Mouse (Mus musculus) hematopoietic stem cell, adult 5-6 weeks (primary cell): ENCODE results near the gene 4930568D16Rik. TPM values are rescaled to one million over a fixed set of nuclear protein-coding genes. Genes with fewer than 3 reads are reported as not detected.

ENCODE experiments used
- ATAC-seq, 2 experiments: fragments of 125-278 bp in 1 of 2; replicated peaks in 1 of 2; 2 replicates each; pipeline ENCODE4 v1.8.0; 2016 to 2017; ENCODE audit warnings: inconsistent platforms in 2 of 2, mild to moderate bottlenecking in 2 of 2, moderate number of reproducible peaks in 2 of 2, low read depth in 1 of 2, moderate TSS enrichment in 1 of 2; ENCODE audit not compliant: low FRiP score in 2 of 2, poor library complexity in 2 of 2, severe bottlenecking in 2 of 2, insufficient read depth in 1 of 2, low TSS enrichment in 1 of 2
- total RNA-seq: library from RNA; stranded (forward); fragments of 172-1452, 232-1000 nt; gene quantifications from 2 replicates; pipeline ENCODE4 v1.2.3, GENCODE M21; 2017

The 4930568D16Rik gene
- total RNA-seq, 1 experiment from 2014 or later = not detected

DNA sequence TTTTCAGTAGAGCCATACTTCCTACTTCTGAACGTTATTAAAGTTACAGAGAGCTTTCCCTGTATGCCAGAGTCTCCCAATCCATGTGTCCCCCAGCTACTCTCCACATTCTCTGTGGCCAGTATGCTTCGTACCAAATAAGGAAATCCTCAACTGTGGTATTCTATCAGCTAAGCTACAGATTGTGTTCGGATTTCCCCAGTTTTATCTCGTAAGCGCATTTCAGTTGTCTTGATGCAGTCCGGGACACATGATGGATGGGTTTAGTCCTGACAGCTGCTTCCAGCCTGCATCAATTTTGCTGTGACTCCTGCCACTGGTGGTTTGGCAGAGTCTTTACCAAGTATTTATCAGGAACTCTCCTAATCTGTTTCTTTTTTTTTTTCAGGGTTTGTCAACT lies 10.1 kb upstream of the 4930568D16Rik start:
- ATAC-seq = peak; percentile 42 to 51

DNA sequence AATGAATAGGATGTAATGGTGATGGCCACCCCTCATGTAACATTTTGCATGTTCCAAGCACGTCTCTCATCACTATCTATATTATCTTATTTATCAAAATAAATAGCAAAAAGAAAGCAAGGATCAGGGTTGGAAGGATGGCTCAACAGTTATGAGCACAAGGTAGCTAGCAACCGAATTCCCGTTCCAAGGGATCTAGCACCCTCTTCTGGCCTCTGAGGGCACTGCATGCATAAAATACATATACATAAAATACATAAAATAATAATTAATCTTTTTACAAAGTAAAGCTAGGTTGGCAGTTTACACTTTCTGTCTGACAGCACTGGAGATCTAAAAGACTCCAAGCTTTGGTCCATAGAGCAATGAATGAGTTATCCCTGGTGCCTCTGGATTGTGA lies 5.5 kb upstream of the 4930568D16Rik start:
- no peak for ATAC-seq

DNA sequence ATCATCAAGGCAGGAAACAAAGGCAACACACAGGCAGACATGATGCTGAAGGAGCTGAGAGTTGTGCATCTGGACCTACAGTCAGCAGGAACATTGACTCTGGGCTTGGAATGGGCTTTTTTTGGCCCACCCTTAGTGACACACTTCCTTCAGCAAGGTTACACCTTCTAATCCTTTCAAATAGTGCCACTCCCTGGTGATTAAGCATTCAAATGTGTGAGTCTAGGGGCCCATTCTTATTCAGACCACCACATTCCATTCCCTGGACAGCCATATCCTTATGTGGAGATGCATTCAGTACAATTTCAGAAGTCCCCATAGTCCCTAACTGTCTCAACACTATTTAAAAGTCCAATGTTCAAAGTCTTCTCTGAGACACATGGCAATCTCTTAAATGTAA lies 3.2 kb upstream of the 4930568D16Rik start:
- ATAC-seq = no peak

DNA sequence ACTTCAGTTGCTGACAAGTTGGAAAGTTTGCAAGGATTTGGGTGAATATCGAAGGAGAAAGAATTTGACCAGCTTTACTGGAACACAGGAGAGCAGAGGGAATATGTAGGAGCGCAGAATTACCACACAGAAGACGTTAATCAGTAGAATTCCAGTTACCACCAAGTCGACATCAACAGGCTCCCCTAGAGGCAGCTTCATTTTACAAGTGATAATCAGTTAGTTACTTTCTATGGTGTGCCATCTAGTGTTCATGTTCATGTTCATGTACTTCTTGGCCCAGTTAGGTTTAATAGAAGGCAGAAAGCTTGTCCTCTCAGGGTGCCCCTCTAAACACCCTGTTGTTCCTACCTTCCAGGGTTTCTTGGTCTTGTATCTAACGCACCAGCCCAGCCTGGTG lies 18.3 kb downstream of the 4930568D16Rik start:
- ATAC-seq = peak; percentile 80 to 91

DNA sequence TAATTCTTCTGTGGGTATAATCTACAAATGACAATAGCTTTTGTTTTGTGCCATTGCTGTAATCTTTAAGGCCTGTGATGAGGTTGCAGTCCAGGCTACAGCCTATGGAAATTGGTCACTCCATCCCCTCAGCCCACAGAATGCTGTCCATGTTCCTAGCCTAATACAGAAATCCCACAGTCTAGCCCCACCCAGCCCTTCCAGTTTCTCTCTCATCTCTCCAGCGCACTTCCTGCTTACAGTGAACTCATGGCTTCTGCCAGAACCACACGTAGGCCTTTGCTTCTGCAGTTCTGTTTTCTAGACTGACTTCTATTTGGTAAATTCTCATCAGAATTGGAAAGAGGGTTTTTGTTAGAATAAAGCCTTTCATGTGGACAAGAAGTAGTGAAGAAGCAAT lies 21.5 kb downstream of the 4930568D16Rik start:
- peak; percentile 47 to 49; a peak in 2 of 4 replicates for ATAC-seq

DNA sequence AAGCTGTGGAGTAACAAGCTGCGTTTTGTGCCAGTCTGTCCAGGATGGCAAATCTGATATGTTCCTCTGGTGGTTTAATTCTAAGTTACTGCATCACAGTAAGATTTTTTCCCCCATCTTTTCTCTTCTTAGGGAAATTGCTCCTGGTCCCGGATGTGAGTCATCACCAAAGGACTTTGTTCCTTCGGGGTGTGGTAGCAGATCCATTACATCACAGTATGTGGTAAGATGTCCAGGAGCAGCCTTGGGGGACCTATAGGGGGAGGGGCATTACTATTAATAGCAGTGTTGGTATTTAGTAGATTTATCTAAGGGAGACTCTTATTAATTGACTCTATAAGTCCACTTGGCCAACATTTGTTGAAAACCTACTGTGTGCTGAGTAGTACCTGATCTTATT lies 24.9 kb downstream of the 4930568D16Rik start:
- ATAC-seq = no peak

DNA sequence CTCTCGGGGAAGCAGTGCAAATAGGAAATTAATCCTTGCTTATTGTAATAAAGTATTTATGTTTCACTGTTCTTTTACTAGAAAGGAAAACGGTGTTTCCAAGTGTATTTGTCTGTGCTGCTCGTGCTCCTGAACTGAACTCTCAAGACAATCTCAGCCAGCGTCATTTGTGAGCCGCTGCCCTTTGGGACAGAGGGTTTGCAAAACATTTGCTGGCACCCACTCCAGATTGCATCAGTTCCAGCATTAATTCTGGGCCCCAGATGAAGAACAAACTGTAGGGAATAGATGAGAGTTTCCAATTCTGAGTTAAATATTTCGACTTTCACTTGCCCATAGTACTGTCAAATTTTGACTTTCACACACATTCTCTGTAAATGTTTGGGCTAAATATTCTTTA lies 28.8 kb downstream of the 4930568D16Rik start:
- no peak for ATAC-seq

DNA sequence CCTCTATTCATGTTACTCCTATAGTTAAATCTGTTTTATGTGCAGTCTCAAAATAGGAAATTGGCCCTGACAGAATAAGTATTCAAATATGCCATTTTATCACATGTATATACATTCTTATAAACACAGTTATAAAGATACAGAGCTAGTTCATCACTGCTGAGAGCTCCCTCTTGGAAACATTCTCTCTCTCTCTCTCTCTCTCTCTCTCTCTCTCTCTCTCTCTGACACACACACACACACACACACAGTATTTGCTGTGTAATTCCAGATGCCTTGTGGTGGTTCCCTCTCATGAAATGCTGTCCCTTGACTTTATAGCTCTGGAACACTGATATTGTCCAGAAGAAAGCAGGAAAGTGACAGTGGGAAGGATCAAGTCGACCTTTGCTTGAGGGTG lies 29.5 kb downstream of the 4930568D16Rik start:
- ATAC-seq = no peak

DNA sequence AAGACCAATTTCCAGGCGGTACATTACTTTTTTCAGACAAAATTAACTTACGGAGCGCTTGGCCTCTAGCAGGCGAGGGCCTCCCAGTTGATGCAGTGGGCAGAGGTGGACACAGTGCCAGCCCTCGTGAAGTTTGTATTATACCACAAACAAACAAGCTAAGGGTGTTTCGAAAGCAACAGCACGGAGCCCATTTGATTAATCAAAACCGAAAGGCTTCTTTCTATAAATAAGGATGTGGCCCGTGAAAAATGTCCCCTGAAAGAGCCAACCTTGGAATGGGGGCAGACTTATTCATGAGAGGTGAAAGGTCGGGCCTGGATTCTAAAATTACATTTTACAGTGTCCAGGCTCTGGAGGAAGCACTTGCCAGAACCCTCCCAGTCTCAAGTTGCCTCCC lies 30.1 kb downstream of the 4930568D16Rik start:
- no peak for ATAC-seq

DNA sequence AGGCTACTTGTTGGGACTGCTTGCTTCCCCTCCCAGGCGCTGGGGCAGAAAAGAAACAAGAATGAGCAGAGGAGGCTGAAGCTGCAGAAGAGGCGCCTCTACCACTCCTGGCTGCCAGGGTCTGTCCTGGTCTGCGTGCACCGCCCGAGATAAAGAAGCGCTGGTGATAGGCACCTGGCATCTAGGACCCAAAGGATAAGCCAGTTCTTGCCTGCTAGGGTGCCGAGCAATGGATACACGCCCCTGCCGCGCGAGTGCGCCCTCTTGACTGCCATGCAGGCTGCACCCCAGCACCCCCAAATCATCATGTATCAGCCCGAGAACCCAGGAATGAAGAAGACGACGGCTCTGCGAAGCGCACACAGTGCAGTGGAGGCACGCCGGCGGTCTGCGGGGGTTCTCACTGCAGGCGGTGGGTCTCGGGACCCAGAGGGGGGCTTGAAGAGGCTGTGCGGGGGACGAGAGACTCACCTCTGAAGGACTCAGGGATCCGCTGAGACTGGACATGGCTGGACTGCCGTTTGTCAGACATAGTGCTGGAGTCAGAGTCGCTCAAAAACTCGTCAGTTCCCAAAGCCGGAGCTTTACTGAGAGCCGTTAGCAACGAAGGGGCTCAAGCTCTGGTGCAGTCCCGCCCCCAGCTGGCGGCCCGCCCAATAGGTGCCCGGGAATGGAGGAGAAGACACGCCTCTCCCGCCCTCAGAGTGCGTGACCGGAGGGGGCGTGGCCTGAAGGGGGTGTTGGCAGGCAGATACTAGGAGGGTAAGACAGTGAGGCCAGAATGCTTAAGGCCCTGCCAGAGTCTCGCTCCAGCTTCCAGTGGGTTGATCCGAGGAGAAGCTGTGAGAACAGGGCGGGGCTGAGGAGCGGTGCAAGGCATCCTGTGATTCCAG lies 30.9 kb downstream of the 4930568D16Rik start, which contains the start of gene Stom:
TSS of gene Stom (minus strand) at position 589 of the 893 bp plus-strand sequence.
- peak; percentile 96 to 97 for ATAC-seq

DNA sequence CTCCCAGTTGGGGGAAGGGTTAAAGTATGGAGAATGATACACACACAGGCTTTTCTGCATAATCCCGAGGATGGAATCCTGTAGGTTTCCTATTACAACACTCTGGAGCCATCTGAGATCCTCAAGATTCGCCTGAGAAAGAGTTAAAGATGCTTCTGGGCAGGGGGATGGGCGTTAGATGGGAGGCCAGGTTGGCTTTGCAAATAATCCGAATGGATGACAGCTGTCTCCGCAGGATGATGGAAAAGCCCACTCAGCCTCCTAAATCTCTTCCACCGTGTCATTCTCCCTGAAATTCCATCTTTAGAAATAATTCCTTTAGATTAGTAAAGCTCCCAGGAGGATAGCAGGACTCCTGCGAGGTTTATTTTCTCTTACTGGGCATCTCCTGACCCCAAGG lies 31.9 kb downstream of the 4930568D16Rik start:
- no peak for ATAC-seq

DNA sequence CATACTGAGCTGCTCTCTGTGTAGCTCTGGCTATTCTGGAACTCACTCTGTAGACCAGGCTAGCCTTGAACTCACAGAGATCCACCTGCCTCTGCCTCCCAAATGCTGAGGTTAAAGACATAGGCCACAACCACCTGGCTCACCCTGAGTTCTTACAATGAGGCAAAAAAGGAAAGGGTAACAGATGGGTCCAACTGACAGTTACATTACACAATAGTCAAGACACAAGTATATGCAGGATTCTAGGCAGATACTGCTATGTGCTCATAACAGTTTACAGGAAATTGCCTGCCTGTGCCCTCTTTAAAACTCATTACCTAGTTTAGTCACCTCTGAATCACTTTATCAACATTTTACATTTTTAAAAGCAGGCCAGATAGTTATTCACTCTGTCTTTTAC lies 33.9 kb downstream of the 4930568D16Rik start:
- no peak for ATAC-seq

DNA sequence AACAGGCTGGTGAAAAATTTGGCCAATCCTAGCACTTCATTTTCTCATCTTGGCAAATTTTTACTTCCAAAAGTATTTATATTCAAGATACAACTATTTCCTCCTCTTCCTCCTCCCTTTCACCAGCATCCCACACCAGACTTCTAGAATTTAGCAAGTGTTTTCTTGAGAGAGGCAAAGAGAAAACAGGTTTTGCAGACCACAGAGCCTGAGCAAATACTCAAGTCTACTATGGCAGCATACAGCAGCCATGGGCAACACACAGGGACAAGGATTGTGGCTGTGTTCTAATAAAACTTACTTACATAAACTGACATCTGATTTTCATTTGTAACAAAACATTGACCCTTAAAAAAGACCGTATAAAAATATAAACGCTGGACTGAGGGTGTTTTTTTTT lies 36.3 kb downstream of the 4930568D16Rik start:
- no peak for ATAC-seq

DNA sequence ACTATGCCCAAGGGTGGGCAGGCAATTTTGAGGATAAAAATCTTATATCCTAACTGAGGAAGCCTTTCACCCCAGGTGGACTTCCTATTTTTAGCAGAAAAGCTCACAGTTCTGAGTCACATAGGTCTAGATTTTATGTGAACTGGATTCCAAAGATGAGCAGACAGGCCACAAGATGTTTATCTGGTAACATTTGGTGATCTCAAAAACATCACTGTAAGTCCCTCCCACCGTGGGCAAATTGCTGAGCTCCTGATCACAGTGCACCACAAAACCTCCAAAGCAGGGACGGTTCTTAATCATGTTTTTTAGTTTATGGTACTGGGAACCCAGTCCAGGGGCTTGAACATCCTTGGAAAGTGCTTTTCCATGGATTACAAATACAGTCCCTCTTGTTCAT lies 38.5 kb downstream of the 4930568D16Rik start:
- no peak for ATAC-seq

DNA sequence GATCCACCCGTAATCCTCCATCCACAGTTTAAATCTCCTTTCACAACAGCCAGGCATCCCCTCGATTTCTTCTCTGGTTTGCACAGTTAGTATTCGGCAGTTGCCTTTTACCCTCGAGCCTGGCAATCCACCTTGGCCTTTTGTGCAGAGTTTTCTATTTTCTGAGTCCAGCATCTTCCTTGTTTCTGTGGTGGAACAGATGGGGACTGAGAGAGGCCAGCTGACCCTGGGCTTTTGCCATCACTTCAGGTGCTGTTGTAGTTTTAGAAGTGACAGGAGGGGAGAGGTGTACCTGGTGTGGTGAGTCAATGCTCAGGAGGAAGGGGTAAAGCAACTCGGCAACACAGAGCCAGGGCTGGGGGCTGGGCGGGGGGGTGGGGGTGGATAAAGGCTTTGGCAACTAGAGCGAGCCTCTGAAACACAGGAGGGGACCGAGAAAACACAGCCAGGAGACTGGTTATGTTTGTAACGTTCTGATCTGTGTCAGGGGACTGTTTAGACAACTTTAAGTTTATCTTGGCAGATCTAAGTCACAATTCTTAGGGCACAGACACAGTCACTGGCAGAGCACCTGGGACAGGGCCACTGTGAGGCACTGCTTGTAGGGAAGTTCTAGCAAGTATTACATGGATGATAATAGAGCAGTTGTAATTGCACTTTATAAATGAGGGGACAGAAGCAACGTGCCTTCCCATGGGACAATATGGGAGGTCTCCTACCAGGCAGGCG lies 39.3 kb downstream of the 4930568D16Rik start:
- ATAC-seq = 0 out of 4 replicates have a peak, but pooled peaks of 1 of the 2 experiments have one; percentile 15

DNA sequence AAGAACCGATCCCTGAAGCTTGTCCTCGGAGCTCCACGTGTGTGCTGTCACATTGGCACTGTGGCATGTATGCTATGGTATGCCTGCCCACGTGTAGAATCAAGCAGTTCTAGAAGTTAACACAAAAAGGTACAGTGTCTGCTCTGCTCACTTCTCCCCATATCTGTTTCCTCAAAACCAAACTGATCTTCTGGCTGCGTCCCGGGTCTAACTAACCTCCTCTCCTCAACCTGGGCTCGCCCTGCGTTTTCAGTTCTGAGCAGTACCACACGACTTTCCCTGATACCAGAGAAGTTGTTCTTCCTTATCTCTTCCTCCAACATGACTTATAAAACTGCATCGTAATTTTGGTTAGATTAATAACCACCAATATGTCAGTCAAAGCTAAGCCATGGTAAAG lies 39.9 kb downstream of the 4930568D16Rik start:
- ATAC-seq = peak; percentile 65 to 82

DNA sequence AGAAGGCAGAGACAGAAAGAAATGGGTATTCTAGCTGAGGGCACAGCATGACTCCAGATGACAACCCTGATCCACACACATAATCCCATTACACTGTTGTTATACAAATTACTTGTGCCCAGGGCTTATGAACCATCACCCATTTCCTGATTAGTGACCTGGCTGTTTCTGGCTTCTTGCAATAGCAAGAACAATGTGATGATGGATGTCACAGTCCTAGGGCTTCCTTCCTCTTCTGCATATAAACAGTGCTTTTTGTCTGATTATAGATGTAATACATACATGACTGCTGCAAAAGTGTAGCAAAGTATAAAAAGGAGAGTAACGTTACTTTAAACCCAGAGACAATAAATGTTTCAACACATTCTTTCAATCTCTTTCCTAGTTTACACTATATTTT lies 40.6 kb downstream of the 4930568D16Rik start:
- ATAC-seq = 0 out of 4 replicates have a peak, but pooled peaks of 1 of the 2 experiments have one; percentile 27

DNA sequence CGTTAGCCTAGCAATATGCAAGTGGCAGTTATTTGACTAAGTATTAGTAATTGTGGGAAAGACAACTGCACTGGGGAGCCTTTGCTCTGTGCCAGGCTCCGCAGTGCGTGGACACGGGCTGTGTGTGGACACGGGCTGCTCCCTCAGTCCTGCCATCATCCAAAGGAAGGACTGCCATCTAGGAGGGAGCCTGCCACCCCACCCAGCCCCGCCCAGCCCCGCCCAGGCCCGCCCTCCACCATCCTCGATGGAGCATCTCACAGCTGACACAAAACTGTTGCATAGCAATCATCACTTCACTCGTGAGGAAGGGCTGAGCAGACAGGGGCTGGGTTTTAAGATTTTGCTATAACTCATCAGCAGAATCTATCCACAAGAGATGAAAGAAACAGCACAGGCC lies 41.6 kb downstream of the 4930568D16Rik start:
- ATAC-seq = no peak
